Comparison of ENCODE assay signal across 14 mouse cellular contexts in the genomic region with DNA sequence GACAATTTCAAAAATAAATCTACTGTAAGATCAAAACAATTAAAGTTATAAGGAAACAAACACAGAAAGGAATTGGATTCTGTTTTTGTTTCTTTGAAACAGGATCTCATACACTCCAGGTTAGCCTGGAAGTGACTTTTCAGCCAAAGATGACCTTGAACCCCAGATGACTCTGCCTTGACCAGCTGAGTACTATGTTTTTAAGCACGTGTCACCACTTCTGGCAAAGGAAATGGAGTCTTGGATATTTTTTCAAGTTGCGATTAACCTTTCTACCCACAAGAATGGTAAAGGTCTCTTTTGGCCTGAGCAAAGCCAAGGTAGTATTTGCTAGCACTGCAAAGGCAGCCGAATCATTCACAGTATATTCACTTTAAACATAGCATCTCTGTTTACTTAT.
"Had no signal": no experiment of that assay in that cellular context is flagged by ENCODE, and none has a peak within 500 bp of the region (broad histone marks: within the 10 kb centered on the region; RNA-seq: fewer than 3 reads in every experiment).

No protein-coding gene starts in this region.

- H3K27me3 ChIP-seq: kidney, embryonic 15.5 days; limb, embryonic 13.5 days; liver, embryonic 15.5 days; neural tube, embryonic 12.5 days had no signal

- H3K4me2 ChIP-seq: kidney, embryonic 15.5 days; limb, embryonic 13.5 days; liver, embryonic 11.5 days; liver, embryonic 15.5 days; lung, embryonic 14.5 days; neural tube, embryonic 12.5 days had no signal

- H3K9ac ChIP-seq: kidney, embryonic 15.5 days; limb, embryonic 13.5 days; liver, embryonic 15.5 days; lung, embryonic 14.5 days; neural tube, embryonic 12.5 days had no signal

- H3K9me3 ChIP-seq: kidney, embryonic 15.5 days; limb, embryonic 13.5 days; liver, embryonic 15.5 days; midbrain, embryonic 10.5 days; neural tube, embryonic 12.5 days had no signal

- H3K36me3 ChIP-seq: liver, embryonic 15.5 days had no signal

- DNase-seq: left cerebral cortex, postnatal 4 days; lung, embryonic 14.5 days; lung, postnatal 10 days; lung, postnatal 4 days; midbrain, embryonic 14.5 days; thymus, postnatal 4 days had no signal

- H3K27ac ChIP-seq: kidney, embryonic 15.5 days; limb, embryonic 13.5 days; liver, embryonic 15.5 days; midbrain, embryonic 10.5 days; neural tube, embryonic 12.5 days; stomach, postnatal 0 days had no signal

- H3K4me1 ChIP-seq: kidney, embryonic 15.5 days; limb, embryonic 13.5 days; liver, embryonic 15.5 days; midbrain, embryonic 10.5 days; neural tube, embryonic 12.5 days had no signal

- H3K4me3 ChIP-seq: kidney, embryonic 15.5 days; limb, embryonic 13.5 days; liver, embryonic 15.5 days; midbrain, embryonic 10.5 days; myocyte; neural tube, embryonic 12.5 days had no signal
